Mouse (Mus musculus) forebrain, embryonic 16.5 days (tissue): ENCODE measurements around the gene Sstr2. TPM values are rescaled to one million over a fixed set of nuclear protein-coding genes. Genes with fewer than 3 reads are reported as not detected.
A peak's percentile ranks its signal among the peaks of the same experiment; 100 is the strongest.

Experiments used
- ATAC-seq: fragments of 200-750 bp; cut with Nextera tagmentation; 2 replicates; pipeline ENCODE4 v1.8.0; 2017; ENCODE audit warnings: mild to moderate bottlenecking, moderate library complexity
- H3K27ac ChIP-seq: fragments of 300-500 bp; sonication (generic); 2 replicates; pipeline ENCODE4 v1.5.1; 2014; ENCODE audit warnings: low read length, control low read depth
- H3K27me3 ChIP-seq: fragments of 300-500 bp; sonication (generic); replicated peaks from 2 replicates; pipeline ENCODE4 v1.6.1; 2014; ENCODE audit warnings: low read length; ENCODE audit not compliant: control insufficient read depth, insufficient read depth
- H3K36me3 ChIP-seq: fragments of 300-500 bp; sonication (generic); 2 replicates; pipeline ENCODE4 v1.6.1; 2014; ENCODE audit not compliant: control insufficient read depth, insufficient read depth
- H3K4me1 ChIP-seq: fragments of 300-500 bp; sonication (generic); replicated peaks from 2 replicates; pipeline ENCODE4 v1.6.1; 2014; ENCODE audit warnings: low read length; ENCODE audit not compliant: control insufficient read depth, insufficient read depth
- H3K4me2 ChIP-seq: fragments of 300-500 bp; sonication (generic); 2 replicates; pipeline ENCODE4 v1.6.1; 2014; ENCODE audit warnings: mild to moderate bottlenecking, low read length, control low read depth
- H3K4me3 ChIP-seq: fragments of 300-500 bp; sonication (generic); replicated peaks from 2 replicates; pipeline ENCODE4 v1.5.1; 2014; ENCODE audit warnings: mild to moderate bottlenecking, low read length, control low read depth
- H3K9ac ChIP-seq: fragments of 300-500 bp; sonication (generic); replicated peaks from 2 replicates; pipeline ENCODE4 v1.6.1; 2014; ENCODE audit warnings: low read depth, low read length, control low read depth
- H3K9me3 ChIP-seq: fragments of 300-500 bp; sonication (generic); 2 replicates; pipeline ENCODE4 v1.6.1; 2016; ENCODE audit warnings: low read length; ENCODE audit not compliant: control insufficient read depth
- WGBS: fragments of 180-500 bp; shearing (Covaris S2); extraction: QIAGEN DNeasy Blood & Tissue Kit; methylation state at CpG from one replicate; pipeline ENCODE4 v1.1.7; 2014; 5-methylcytosine and 5-hydroxymethylcytosine counted together
- polyA plus RNA-seq: library from polyadenylated mRNA; unstranded; fragments of >200 nt; fragmentation: Nextera tagmentation; extraction: Ambion mirVana; gene quantifications from 2 replicates; pipeline ENCODE4 v1.2.1, GENCODE M21; 2015

Gene Sstr2
- polyA plus RNA-seq, 1 experiment from 2014 or later: 70.3 TPM

GRCm38 (mm10) chr11:113600526-113601245, 18.5 kb upstream of the Sstr2 start:
- peak; percentile 53 for ATAC-seq

GRCm38 (mm10) chr11:113601616-113602343, 17.4 kb upstream of the Sstr2 start:
- Histone ChIP-seq H3K4me3 (no peak overlapping the region), H3K4me1 (peaks cover 20% of the 10 kb centered on the region), H3K27me3 (no peaks in the 10 kb centered on the region), H3K36me3 (no peaks in the 10 kb centered on the region), H3K9me3 (peaks cover 2% of the 10 kb centered on the region; the same call in 1 of the 2 replicates), H3K27ac (peak overlapping the region; percentile 76), H3K9ac (no peak overlapping the region), H3K4me2 (peak overlapping the region; percentile 1; the same call in 1 of the 2 replicates)
- WGBS: 17% methylated on average over 12 of the region's 12 CpGs
- peak; percentile 73 for ATAC-seq

More at GRCm38 (mm10) chr11:113600526-113601245, 18.5 kb upstream of the Sstr2 start:
- no peaks in the 10 kb centered on the region for H3K9me3 ChIP-seq
- H3K36me3 ChIP-seq: no peaks in the 10 kb centered on the region
- H3K27me3 ChIP-seq: no peaks in the 10 kb centered on the region
- peaks cover 20% of the 10 kb centered on the region for H3K4me1 ChIP-seq
- H3K27ac ChIP-seq: peak overlapping the region; percentile 76
- no peak overlapping the region for H3K9ac ChIP-seq
- 76% methylated on average over 18 of the region's 18 CpGs for WGBS
- no peak overlapping the region for H3K4me3 ChIP-seq
- no peak overlapping the region for H3K4me2 ChIP-seq

GRCm38 (mm10) chr11:113607556-113607955, 11.6 kb upstream of the Sstr2 start:
- WGBS: 96% methylated on average over 12 of the region's 12 CpGs
- Histone ChIP-seq H3K27me3 (no peaks in the 10 kb centered on the region), H3K4me3 (no peak overlapping the region)

DNA sequence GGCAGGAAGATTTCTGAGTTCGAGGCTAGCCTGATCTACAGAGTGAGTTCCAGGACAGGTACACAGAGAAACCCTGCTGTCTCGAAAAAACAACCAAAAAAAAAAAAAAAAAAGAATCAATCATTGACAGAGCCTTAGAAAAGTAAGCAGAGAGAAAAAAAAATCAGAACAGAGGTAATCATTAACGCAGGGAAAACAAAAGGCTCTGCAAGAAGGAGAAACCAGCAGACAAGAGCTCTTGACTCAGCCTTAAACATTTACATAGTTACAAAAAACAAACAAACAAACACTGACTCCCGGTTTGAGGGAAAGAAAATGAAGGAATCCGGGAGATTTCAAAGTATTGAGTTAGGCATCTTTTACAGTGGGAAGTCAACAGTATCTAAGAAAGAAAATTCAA, 9.6 kb upstream of the Sstr2 start:
- Histone ChIP-seq H3K9me3 (peaks cover 2% of the 10 kb centered on the region; the same call in 1 of the 2 replicates), H3K36me3 (no peaks in the 10 kb centered on the region), H3K9ac (no peak overlapping the region), H3K27me3 (no peaks in the 10 kb centered on the region), H3K4me2 (no peak overlapping the region), H3K4me1 (peaks cover 16% of the 10 kb centered on the region), H3K27ac (no peak overlapping the region), H3K4me3 (no peak overlapping the region)
- 84% methylated on average over 5 of the region's 5 CpGs for WGBS
- no peak for ATAC-seq

More at GRCm38 (mm10) chr11:113607556-113607955, 11.6 kb upstream of the Sstr2 start:
- H3K36me3 ChIP-seq: no peaks in the 10 kb centered on the region
- no peak for ATAC-seq
- no peak overlapping the region for H3K27ac ChIP-seq
- H3K4me1 ChIP-seq: peaks cover 16% of the 10 kb centered on the region
- H3K9ac ChIP-seq: no peak overlapping the region
- no peak overlapping the region for H3K4me2 ChIP-seq
- H3K9me3 ChIP-seq: peaks cover 2% of the 10 kb centered on the region; the same call in 1 of the 2 replicates

GRCm38 (mm10) chr11:113610266-113610665, 8.9 kb upstream of the Sstr2 start:
- no peak for ATAC-seq
- Histone ChIP-seq H3K9ac (no peak overlapping the region), H3K27ac (no peak overlapping the region), H3K36me3 (no peaks in the 10 kb centered on the region), H3K4me2 (no peak overlapping the region), H3K4me1 (peaks cover 16% of the 10 kb centered on the region), H3K27me3 (no peaks in the 10 kb centered on the region), H3K4me3 (no peak overlapping the region), H3K9me3 (peaks cover 2% of the 10 kb centered on the region; the same call in 1 of the 2 replicates)
- WGBS: 69% methylated on average over 5 of the region's 5 CpGs

DNA sequence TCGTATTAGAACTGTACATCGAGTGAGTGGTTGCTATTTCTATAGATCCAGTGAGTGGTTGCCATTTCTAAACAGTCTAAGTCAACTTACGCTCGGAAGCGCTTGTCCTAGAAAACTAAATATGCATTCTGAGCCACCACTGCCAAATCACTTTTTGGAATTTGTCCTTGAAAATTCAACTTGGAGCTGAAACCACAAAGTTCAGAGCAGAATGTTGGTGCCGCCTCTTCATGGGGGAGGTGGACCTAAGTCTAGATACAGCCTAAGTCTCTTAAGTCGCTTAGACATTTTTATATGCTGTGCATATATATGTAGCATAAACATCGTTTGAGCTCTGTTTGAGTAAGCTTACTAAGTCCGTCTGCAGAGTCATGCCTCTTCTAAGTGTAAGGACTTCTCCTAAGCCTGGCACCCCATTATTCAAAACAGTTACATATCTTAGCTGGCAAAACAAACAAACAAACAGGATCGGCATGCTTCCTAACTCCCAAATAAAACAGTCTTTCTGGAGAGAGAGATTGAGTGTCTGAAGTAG, 8.0 kb upstream of the Sstr2 start:
- H3K4me2 ChIP-seq: no peak overlapping the region
- H3K9me3 ChIP-seq: peaks cover 2% of the 10 kb centered on the region; the same call in 1 of the 2 replicates

GRCm38 (mm10) chr11:113611664-113612611, 7.2 kb upstream of the Sstr2 start:
- peak; percentile 72 for ATAC-seq
- WGBS: 22% methylated on average over 24 of the region's 24 CpGs
- H3K4me3 ChIP-seq: no peak overlapping the region
- H3K36me3 ChIP-seq: no peaks in the 10 kb centered on the region
- no peak overlapping the region for H3K9ac ChIP-seq
- peak overlapping the region; percentile 55 for H3K27ac ChIP-seq
- no peak overlapping the region for H3K4me2 ChIP-seq
- peaks cover 16% of the 10 kb centered on the region for H3K4me1 ChIP-seq
- no peaks in the 10 kb centered on the region for H3K9me3 ChIP-seq
- no peaks in the 10 kb centered on the region for H3K27me3 ChIP-seq

More for the DNA sequence above, 8.0 kb upstream of the Sstr2 start:
- Histone ChIP-seq H3K27ac (peak overlapping the region; percentile 55), H3K9ac (no peak overlapping the region), H3K27me3 (no peaks in the 10 kb centered on the region), H3K4me1 (peaks cover 16% of the 10 kb centered on the region), H3K4me3 (no peak overlapping the region), H3K36me3 (no peaks in the 10 kb centered on the region)
- no peak for ATAC-seq
- WGBS: 86% methylated on average over 10 of the region's 10 CpGs

GRCm38 (mm10) chr11:113614476-113614875, 4.7 kb upstream of the Sstr2 start:
- Histone ChIP-seq H3K4me3 (no peak overlapping the region), H3K27me3 (no peaks in the 10 kb centered on the region), H3K4me1 (peaks cover 29% of the 10 kb centered on the region), H3K9ac (no peak overlapping the region), H3K9me3 (no peaks in the 10 kb centered on the region), H3K36me3 (no peaks in the 10 kb centered on the region), H3K4me2 (no peak overlapping the region), H3K27ac (no peak overlapping the region)
- ATAC-seq: no peak
- 82% methylated on average over 6 of the region's 6 CpGs for WGBS
